In the genomic region with DNA sequence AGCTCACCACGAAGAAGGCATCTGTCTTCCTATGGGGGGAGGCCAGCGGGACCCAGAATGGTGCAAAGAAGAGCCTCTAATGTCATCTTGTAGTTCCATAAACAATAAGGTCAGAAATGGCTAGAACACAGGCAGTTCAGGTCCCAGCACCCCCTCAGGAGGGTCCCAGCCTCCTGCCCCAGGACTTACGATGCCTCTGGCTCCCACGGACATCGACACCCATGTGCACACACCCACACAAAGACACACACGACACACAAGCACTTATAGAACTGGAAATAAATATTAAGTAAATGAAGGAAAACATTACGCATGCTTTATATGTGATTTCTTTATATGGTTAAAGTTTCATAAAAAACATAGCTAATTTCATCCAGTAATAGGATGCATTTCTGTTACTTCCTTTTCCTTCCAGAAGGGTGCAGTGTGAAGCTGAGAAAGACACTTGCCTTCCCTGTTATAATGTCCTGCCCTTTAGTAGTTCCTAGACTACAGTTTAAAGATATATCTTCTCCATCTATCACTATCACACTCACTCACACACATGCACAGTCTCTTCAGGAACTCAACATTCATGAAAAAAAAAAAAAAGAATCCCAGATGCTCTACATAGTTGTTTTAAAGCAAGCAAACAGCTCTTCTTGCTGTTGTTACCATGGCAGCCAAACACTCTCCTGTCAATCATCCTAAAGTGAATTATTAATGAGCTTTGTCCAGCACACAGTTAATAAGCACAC, we compare ENCODE assay signal across 9 mouse cellular contexts. TPM values are rescaled to one million over a fixed set of nuclear protein-coding genes. Genes with fewer than 3 reads are reported as not detected.
A peak's percentile ranks its signal among the peaks of the same experiment; 100 is the strongest.
DNase-seq lines count a peak whose midpoint lies in the region; ATAC-seq and TF ChIP-seq lines count a peak whose summit lies in the region.
"Had no signal": no experiment of that assay in that cellular context is flagged by ENCODE, and none has a peak within 500 bp of the region (broad histone marks: within the 10 kb centered on the region; RNA-seq: fewer than 3 reads in every experiment).

No protein-coding gene starts in this region.

- H3K79me2 ChIP-seq in liver, adult 2 months (ENCODE audit: control insufficient read depth, insufficient read depth, low read length) = no peaks in the 10 kb centered on the region

- no peak for TF ChIP-seq POLR2A in liver, adult 2 months (IDR thresholded peaks at IDR 0.05; ENCODE audit: extremely low read depth, insufficient read depth, low read length)

- ATAC-seq in intestine, embryonic 15.5 days = peak; percentile 36; the same call in 1 of the 2 replicates

- H3K9me3 ChIP-seq in intestine, embryonic 15.5 days = no peaks in the 10 kb centered on the region

- no peak overlapping the region for H3K9ac ChIP-seq in liver, adult 2 months (ENCODE audit: low read depth, low read length)
- no peak overlapping the region for H3K9ac ChIP-seq in intestine, embryonic 15.5 days

- no peaks in the 10 kb centered on the region for H3K27me3 ChIP-seq in liver, adult 2 months (ENCODE audit: control insufficient read depth, insufficient read depth, low read length)
- H3K27me3 ChIP-seq in intestine, embryonic 15.5 days (replicated peaks) = no peaks in the 10 kb centered on the region

- H3K4me1 ChIP-seq in liver, adult 2 months (ENCODE audit: control insufficient read depth, insufficient read depth, low read length) = no peaks in the 10 kb centered on the region
- no peaks in the 10 kb centered on the region for H3K4me1 ChIP-seq in intestine, embryonic 15.5 days (replicated peaks)

- H3K27ac ChIP-seq in liver, adult 2 months (replicated peaks; ENCODE audit: insufficient read depth, low read depth, low read length) = no peak overlapping the region
- no peak overlapping the region for H3K27ac ChIP-seq in intestine, embryonic 15.5 days

- peak; percentile 53 for DNase-seq in liver, adult 2 months (ENCODE audit: extremely low read depth, low read depth, low spot score)
- no peak for DNase-seq in liver
- peak; percentile 57 for DNase-seq in embryo, embryonic 10.5 days (ENCODE audit: low spot score)
- DNase-seq in retina, postnatal 1 day = peak; percentile 91
- no peak for DNase-seq in cerebellum, adult 11 months
- no peak for DNase-seq in right cerebral cortex, postnatal 14 days
- no peak for DNase-seq in adrenal gland, adult 18-20 months (ENCODE audit: low spot score in 2 of 2)

- H3K4me3 ChIP-seq in liver, adult 2 months (ENCODE audit: insufficient read depth, low read depth, low read length) = no peak overlapping the region
- no peak overlapping the region for H3K4me3 ChIP-seq in intestine, embryonic 15.5 days (replicated peaks)

- WGBS in liver, adult 2 months = 88% methylated on average over 7 of the region's 7 CpGs
- 87% methylated on average over 7 of the region's 7 CpGs for WGBS in intestine, embryonic 15.5 days

- no peak for TF ChIP-seq CTCF in liver, adult 2 months (IDR thresholded peaks at IDR 0.05; ENCODE audit: low read depth, low read length)

- no peak overlapping the region for H3K4me2 ChIP-seq in intestine, embryonic 15.5 days (replicated peaks)

- H3K36me3 ChIP-seq in liver, adult 2 months (ENCODE audit: control insufficient read depth, insufficient read depth, low read length) = no peaks in the 10 kb centered on the region
- H3K36me3 ChIP-seq in intestine, embryonic 15.5 days = no peaks in the 10 kb centered on the region

RNA-seq across cellular contexts. Expression of a gene that starts 27.1 kb away (rescaled TPM):
- 112 and 167 TPM in 2 replicates for total RNA-seq in liver, adult 2 months (2014; rRNA removed)
- 89.4 and 97.7 TPM in 2 replicates for polyA plus RNA-seq in liver, adult 2 months (2012; rRNA removed)
- polyA plus RNA-seq in intestine, embryonic 15.5 days (2015; fragmentation: Nextera tagmentation; extraction: Ambion mirVana) = 0.15 and 0.36 TPM in 2 replicates
- total RNA-seq in adrenal gland, adult 18-20 months (2021) = under 1 TPM; 0.17 to 0.35 TPM
- total RNA-seq: hematopoietic stem cell, adult 5-6 weeks had no signal

Comparison
In these comparisons a context has a peak if more than half of its experiments do, and no peak if none do; other contexts are left out.
1. DNase-seq: peak in liver, adult 2 months (single experiment), embryo, embryonic 10.5 days (single experiment) and retina, postnatal 1 day (single experiment); none in liver (single experiment), cerebellum, adult 11 months (single experiment), right cerebral cortex, postnatal 14 days (single experiment) and adrenal gland, adult 18-20 months (0 of 2).
2. RNA of a gene that starts 27.1 kb away (total RNA-seq): 112 to 167 TPM in liver, adult 2 months; 0.17 to 0.35 TPM in adrenal gland, adult 18-20 months; every median in the first group is over 10 times any median in the second.